Mouse (Mus musculus): ENCODE measurements around the gene Fnip1.

Fnip1 gene

GRCm38 (mm10) chr11:54458168-54458567 lies 20.2 kb downstream of the Fnip1 start:
- no peak for DNase-seq (ENCODE audit: low read depth, low spot score)

DNA sequence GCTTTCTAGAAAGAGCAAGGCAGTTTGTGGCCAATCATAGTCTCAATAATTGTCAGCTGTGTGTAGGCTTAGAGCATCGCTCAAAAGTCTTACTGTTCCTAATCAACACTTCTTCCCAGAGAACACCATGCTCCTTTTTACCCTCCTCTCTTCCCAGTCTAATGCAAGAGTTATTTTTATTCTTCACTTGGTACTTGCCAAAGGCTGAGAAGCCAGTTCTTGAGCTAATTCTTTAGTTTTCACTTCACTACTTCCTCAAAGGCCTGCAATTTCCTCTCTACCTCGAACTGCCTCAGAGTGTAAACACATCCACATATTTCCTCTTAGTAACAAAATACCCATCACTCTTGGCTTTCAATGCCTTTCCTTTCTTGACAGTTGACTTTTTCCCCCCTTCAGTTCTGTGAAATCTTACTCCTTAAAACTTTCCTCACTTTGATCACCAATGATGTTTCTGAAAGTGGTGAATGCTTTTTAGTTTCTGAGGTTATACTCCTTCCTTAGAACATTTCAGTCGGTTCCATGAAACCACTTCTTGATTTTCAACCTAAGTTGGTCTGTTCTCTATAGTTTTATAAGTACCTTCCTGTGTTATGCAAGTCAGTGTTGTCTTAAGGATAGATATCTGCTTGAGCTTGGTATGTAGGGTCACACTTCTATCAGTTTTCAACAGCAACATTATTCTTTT lies 26.7 kb downstream of the Fnip1 start:
- no peak for DNase-seq (ENCODE audit: low read depth, low spot score)

DNA sequence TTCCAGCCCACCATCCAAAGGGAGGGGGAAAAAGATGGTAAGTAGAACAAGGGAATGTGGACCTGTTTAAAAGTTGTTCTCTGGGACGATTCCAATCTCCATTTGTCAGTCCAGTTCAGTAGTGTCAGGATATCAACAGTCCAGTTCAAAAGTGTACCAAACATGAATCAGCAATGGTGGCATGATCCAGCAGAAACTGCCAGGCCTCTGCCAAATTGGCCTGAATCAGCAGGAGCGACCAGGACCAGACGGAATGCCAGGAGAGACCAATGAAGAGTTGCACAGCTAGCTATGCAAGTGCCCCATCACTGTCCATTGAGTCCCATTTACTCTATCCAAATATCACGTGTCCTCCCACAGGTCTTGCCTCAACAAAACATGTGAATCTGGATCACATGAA lies 34.2 kb downstream of the Fnip1 start:
- DNase-seq (ENCODE audit: low read depth, low spot score): no peak

DNA sequence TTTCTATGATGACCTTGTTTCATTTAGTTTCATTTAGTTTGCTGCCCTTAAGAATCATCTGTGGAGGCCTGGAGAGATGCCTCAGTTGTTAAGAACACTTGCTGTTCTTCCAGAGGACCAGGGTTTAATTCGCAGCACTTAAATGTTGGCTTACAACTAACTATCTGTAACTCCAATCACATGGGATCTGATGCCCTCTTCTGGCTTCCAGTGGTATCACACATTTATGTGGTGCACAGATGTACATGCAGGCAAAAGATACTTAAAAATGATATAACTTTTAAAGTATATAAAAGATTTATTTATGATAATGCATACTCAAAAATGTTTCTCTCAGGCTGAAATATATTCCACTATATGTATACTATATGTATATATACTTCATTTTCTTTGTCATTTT lies 40.4 kb downstream of the Fnip1 start:
- peak; percentile 62 for DNase-seq (ENCODE audit: low read depth, low spot score)

DNA sequence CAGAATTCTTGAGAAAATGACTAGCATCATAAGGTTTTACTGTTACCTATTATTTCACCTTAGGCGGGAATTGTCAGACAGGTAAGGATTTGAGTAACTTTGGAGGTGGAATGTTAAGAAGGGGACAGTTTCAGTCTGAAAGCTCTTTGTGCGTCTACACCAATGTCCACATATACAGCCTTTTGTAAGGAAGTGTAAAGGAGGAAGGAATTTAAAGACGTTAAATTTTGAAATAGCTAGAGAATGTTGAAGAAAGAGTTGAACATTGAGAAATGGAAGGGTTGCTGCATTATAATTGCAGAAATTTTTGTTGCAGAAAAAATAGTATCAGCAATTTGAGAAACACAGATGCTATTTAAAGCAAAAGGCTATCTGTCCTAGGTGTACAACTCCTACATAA lies 48.0 kb downstream of the Fnip1 start:
- DNase-seq (ENCODE audit: low read depth, low spot score): no peak

DNA sequence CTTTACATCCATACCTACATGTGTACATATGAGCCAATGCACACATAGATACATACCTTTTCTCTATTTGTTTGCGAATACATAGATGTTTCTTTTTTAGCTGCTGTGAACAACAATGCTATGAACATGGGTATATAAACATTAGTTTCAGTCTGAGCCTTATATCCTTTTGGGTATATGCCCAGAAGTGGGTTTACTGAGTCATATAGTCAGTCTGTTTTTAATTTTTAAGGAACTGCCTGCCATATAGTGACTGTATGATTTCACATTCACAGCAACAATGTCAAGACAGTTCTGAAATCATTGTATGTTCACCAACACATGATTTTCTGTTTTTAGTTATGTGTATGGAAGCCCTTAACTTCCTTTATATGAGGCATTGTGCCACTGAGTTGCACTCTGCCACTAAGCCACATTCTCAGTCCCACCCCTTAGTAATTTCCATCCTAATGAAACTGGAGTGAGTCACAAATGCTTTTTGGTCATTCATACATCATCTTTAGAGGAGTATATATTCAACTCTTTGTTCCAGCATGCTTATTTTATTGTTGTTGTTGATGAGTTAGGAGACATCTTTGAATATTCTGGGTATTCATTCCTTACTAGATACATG lies 54.1 kb downstream of the Fnip1 start:
- DNase-seq (ENCODE audit: low read depth, low spot score): no peak

DNA sequence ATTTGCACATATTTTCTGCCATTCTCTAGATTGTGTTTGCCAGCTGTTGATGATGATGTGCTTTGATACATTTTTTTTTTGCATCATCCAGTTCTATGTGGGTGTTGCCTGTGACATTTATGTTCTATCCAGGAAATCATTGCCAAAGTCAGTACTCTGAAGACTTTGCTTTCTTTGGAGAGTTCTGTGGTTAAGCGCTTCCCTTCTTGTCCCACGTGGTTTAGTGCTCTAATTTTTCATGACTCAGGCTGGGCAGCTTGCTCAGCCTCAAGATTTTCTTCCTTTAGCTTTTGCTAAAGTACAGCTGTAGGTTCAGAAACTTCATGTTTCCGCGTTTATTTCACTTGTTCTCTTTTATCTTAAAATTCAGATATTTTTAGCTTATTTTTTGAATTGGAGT lies 54.6 kb downstream of the Fnip1 start:
- DNase-seq (ENCODE audit: low read depth, low spot score): no peak

DNA sequence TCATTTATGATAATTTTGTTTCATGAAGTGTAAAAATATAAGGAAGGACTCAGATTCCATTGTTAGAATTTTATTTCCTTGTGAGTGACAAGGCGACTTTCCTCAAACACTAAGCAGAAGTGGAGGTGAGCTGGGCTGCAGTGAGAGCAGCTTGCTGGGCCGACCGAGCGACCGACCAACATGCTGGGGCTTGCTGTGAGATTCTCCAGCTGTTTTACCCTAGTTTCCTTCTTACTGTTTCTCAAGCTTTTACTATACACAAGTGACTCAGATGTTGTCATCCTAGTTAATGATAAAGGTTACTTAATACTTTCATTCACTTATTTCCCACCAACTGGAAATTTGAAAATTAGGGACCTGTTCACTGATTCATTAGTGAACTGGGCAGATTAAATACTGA lies 61.8 kb downstream of the Fnip1 start:
- no peak for DNase-seq (ENCODE audit: low read depth, low spot score)

DNA sequence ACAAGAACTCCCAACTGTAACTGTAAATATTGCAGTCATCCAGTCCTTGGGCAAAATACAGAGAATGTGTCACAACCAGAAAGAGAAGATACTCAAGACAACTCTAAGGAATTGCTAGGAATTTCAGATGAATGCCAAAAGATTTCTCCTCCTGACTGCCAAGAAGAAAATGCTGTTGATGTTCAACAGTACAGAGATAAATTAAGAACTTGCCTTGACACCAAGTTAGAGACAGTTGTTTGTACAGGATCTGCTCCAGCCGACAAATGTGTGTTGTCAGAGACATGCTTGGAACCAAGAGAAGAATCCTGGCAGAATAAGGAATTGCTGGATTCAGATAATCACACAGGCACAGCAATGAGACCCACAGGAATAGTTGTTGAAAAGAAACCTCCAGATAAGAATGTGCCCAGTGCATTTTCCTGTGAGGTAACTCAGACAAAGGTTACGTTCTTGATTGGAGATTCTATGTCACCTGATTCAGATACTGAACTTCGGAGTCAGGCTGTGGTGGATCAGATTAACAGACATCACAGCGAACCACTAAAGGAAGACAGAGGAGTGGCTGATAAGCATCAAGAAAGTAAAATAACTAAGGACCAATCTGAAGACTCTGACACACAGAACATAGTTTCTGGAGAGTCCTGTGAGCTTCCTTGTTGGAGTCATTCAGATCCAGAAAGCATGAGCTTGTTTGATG lies 64.7 kb downstream of the Fnip1 start:
- no peak for DNase-seq (ENCODE audit: low read depth, low spot score)

- DNase-seq (ENCODE audit: low read depth, low spot score): no peak
These were observed 75.6 kb downstream of the Fnip1 start for GRCm38 (mm10) chr11:54513584-54513983.

DNA sequence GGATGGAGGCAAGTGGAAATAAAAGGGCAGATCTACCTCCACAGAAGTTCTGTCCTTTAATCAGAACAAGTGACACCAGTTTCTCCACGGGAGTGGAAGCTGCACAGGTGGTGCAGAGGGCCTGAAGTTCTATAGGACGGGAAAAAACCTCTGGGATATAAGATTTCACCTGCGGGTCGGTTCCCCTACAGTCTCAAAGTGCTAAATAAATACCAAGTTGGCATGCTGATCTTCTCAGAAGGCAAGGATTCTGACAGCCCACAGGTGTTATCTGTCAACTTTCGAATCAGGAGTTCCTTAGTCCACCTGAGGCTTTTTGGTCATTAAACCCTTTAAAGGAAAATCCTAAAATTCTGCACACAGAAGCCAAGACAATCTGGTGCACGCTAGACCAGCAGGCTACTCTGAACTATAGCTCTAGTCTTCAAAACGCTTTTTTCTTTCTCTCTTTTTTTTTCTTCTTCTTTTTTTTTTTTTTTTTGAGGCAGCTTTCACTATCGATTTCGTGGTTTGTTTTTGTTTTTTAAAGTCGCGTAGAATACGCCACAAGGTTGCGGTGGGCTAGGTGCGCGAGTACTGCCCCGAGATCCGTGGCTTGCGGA lies 84.0 kb downstream of the Fnip1 start:
- no peak for DNase-seq (ENCODE audit: low read depth, low spot score)

- DNase-seq (ENCODE audit: low read depth, low spot score): peak; percentile 99
These were observed 84.8 kb downstream of the Fnip1 start, which contains the start of gene Rapgef6 for GRCm38 (mm10) chr11:54522529-54523430. TSS of gene Rapgef6 (plus strand) at chr11:54522847.

DNA sequence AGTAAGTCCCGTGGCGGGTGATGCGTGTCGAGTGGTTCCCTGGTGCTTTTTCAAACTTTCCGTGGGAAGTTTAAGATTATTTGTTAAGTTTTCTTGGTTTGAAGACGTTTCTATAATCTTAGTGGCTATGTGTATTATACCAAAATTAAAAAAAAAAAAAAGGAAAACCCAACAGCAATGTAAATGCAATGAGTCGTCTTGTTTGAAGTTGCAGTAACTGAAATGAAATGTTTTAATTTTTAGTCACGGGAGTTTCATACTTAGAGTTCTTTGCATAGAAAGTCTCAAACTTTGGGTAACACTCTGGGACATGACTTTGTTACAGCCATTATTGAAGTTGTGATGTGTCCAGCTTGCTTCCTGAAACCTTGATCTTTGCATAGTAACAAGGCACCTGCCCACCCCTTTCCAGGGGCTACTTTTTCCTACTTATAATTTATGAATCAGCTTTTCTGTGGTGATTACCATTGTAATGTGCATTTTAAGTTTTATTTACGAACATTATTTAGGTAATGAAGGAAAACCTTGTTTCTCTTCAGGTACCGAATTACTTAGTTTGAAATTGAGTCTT lies 85.5 kb downstream of the Fnip1 start:
- DNase-seq (ENCODE audit: low read depth, low spot score): no peak

- no peak for DNase-seq (ENCODE audit: low read depth, low spot score)
These were observed 90.0 kb downstream of the Fnip1 start for GRCm38 (mm10) chr11:54528002-54528401.

DNA sequence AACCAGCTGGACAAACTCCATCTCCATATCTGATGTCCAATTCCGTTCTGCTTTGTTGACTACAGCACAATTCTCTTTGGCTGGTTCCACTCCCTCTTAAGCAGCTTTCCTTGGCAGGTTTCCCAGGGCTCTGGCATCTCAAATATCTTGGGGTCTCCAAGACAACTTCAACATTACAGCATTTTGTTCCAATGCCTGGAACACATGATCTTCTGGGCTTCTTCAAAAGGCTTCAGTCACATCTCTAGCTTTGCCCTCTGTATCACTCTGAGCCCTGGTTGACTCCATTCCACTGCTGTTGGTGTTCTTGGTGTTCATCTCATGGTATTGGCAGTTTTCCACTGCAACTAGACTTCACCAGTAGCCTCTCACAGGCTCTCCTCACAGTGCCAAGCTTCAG lies 92.4 kb downstream of the Fnip1 start:
- DNase-seq (ENCODE audit: low read depth, low spot score): no peak

DNA sequence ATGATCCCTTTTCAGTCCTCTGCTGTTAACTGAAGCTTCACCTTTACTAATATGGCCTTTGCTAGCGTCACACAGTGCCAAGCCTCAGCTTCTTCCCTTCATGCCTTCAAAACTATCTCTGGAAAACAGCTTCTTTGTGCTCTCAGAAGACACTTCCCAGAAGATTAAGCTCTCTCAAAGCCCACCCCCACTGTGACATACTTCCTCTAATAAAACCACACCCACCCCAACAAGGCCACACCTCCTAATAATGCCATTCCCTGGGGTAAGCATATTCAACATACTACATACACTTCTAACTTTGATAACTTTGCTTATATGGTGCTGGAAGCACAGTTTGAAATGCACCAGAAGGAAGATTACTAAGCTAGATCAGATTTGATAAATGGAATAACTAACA lies 92.9 kb downstream of the Fnip1 start:
- DNase-seq (ENCODE audit: low read depth, low spot score): peak; percentile 14

DNA sequence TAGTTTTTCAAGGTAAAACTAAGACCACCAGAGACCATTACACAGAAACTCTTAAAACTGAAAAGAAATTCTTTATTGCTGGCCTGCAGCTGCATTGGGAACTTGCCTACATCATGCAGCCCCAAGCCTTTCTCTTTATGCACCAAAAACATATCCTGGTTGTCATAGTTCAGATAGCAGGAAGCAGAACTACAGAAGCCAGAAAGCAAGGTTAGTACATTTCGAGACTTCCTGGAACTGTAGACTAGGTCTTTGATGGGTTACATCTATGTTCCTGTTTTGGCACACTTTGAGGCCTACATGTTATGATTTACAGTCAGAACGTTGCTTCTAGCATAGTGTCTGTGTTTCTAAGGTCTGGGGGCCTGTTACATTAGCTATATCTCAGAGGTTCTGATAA lies 95.8 kb downstream of the Fnip1 start:
- no peak for DNase-seq (ENCODE audit: low read depth, low spot score)

GRCm38 (mm10) chr11:54534871-54535270 lies 96.9 kb downstream of the Fnip1 start:
- DNase-seq (ENCODE audit: low read depth, low spot score): peak; percentile 77

GRCm38 (mm10) chr11:54539031-54539430 lies 101.0 kb downstream of the Fnip1 start:
- DNase-seq (ENCODE audit: low read depth, low spot score): no peak

GRCm38 (mm10) chr11:54539486-54539885 lies 101.5 kb downstream of the Fnip1 start:
- DNase-seq (ENCODE audit: low read depth, low spot score): no peak

DNA sequence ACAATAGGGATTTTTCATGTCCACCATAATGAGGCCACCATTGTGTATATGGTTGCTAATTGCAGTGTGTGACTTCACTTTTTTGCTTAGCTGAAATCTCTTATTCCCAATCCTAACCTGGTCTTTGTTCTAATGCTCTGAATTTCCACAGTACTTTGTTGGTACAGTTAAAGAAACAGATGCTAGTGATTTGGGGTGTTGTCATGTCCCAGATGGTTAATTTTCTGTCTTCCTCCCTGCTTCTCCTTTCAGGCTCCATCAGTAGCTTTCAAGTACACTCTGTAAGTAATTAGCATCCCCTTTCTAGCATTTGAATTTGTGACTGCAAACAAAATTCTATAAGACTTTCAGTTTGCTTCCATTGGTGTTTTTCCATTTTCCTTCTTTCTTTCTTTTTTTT lies 102.3 kb downstream of the Fnip1 start:
- no peak for DNase-seq (ENCODE audit: low read depth, low spot score)
